Mouse (Mus musculus) myocyte (in vitro differentiated cells): Measurements from ENCODE around the gene Adam33. TPM values are rescaled to one million over a fixed set of nuclear protein-coding genes. Genes with fewer than 3 reads are reported as not detected.

Source experiments
- H3K27me3 ChIP-seq: one replicate; pipeline ENCODE4 v1.6.1; 2011; ENCODE audit not compliant: control insufficient read depth, insufficient read depth, insufficient read length
- H3K36me3 ChIP-seq: one replicate; pipeline ENCODE4 v1.6.1; 2011; ENCODE audit not compliant: control insufficient read depth, insufficient read depth
- H3K4me2 ChIP-seq: one replicate; pipeline ENCODE4 v1.6.1; 2011; ENCODE audit warnings: low read depth, control low read depth
- H3K4me3 ChIP-seq: one replicate; pipeline ENCODE4 v1.5.1; 2011; ENCODE audit warnings: mild to moderate bottlenecking, control low read depth, moderate library complexity
- H3K79me2 ChIP-seq: one replicate; pipeline ENCODE4 v1.6.1; 2011; ENCODE audit not compliant: control insufficient read depth, insufficient read depth
- H3ac ChIP-seq: one replicate; pipeline ENCODE4 v1.6.1; 2011; ENCODE audit not compliant: control insufficient read depth, insufficient read length
- CEBPB ChIP-seq: IDR thresholded peaks from 2 replicates; pipeline ENCODE4 v1.6.1; 2011; ENCODE audit warnings: mild to moderate bottlenecking, moderate library complexity; ENCODE audit not compliant: poor library complexity, insufficient read depth, severe bottlenecking
- E2F4 ChIP-seq: IDR thresholded peaks from one replicate; pipeline ENCODE4 v1.6.1; 2011; ENCODE audit warnings: mild to moderate bottlenecking, control low read depth, moderate library complexity; ENCODE audit not compliant: insufficient read depth
- MAX ChIP-seq: IDR thresholded peaks from one replicate; pipeline ENCODE4 v1.6.1; 2011; ENCODE audit warnings: low read depth, mild to moderate bottlenecking, control low read depth
- MYOD1 ChIP-seq, 3 experiments: IDR thresholded peaks; one replicate each; pipeline ENCODE4 v1.6.1; 2011; ENCODE audit warnings: control low read depth in 2 of 3, low read depth in 2 of 3, mild to moderate bottlenecking in 2 of 3, moderate library complexity in 1 of 3; ENCODE audit not compliant: insufficient read length in 2 of 3, control insufficient read depth in 1 of 3
- MYOG ChIP-seq, 3 experiments: IDR thresholded peaks; one replicate each; pipeline ENCODE4 v1.6.1; 2011; ENCODE audit warnings: control low read depth in 2 of 3, low read depth in 2 of 3, mild to moderate bottlenecking in 2 of 3; ENCODE audit not compliant: insufficient read length in 2 of 3, control insufficient read depth in 1 of 3, insufficient read depth in 1 of 3
- POLR2A ChIP-seq: IDR thresholded peaks from one replicate; pipeline ENCODE4 v1.6.1; 2011; ENCODE audit warnings: low read depth, mild to moderate bottlenecking, control low read depth, moderate library complexity; ENCODE audit not compliant: insufficient read length
- POLR2AphosphoS2 ChIP-seq: IDR thresholded peaks from one replicate; pipeline ENCODE4 v1.6.1; 2011; ENCODE audit warnings: low read depth, control low read depth; ENCODE audit not compliant: insufficient read length
- REST ChIP-seq: IDR thresholded peaks from one replicate; pipeline ENCODE4 v1.6.1; 2011; ENCODE audit warnings: mild to moderate bottlenecking, control low read depth, moderate library complexity; ENCODE audit not compliant: insufficient read depth, insufficient read length
- SRF ChIP-seq: IDR thresholded peaks from one replicate; pipeline ENCODE4 v1.6.1; 2011; ENCODE audit warnings: low read depth; ENCODE audit not compliant: control insufficient read depth, insufficient read length
- TCF12 ChIP-seq: IDR thresholded peaks from one replicate; pipeline ENCODE4 v1.6.1; 2011; ENCODE audit warnings: mild to moderate bottlenecking, control low read depth; ENCODE audit not compliant: poor library complexity, insufficient read depth, severe bottlenecking
- TCF3 ChIP-seq: IDR thresholded peaks from one replicate; pipeline ENCODE4 v1.6.1; 2011; ENCODE audit warnings: low read depth, control low read depth; ENCODE audit not compliant: insufficient read length
- USF1 ChIP-seq: IDR thresholded peaks from one replicate; pipeline ENCODE4 v1.6.1; 2011; ENCODE audit warnings: low read depth, mild to moderate bottlenecking, control low read depth, moderate library complexity
- polyA plus RNA-seq: library from polyadenylated mRNA; unstranded; fragments of >200 nt; fragmentation: generic; extraction: Trizol; gene quantifications from one replicate; pipeline ENCODE4 v1.2.1, GENCODE M21; 2012; ENCODE audit warnings: missing spikeins

Adam33 gene
- polyA plus RNA-seq, 1 experiment = 0.02 TPM

DNA sequence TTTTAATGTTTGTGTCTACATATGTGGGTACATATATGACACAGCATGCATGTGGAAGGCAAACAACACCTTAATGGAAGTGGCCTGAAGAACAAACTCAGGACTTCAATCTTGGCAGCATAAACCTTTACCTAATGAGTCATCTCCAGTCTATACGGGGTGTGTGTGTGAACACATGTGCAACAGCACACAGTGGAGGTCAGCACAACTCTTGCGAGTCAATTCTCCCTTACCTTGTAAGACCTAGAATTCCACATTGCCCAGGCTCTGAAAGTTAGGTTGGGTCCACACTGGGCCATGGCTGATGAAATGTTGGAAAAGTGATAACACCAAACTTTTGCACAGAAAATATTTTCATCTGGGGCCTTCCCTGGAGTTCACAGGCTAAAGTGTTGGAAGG lies 33.1 kb downstream of the Adam33 start:
- Histone ChIP-seq H3K4me3 (no peak overlapping the region), H3K79me2 (no peaks in the 10 kb centered on the region), H3ac (no peak overlapping the region), H3K36me3 (no peaks in the 10 kb centered on the region), H3K4me2 (no peak overlapping the region), H3K27me3 (no peaks in the 10 kb centered on the region)
- TF ChIP-seq MYOG (IDR thresholded peaks at IDR 0.05; ENCODE audit: control insufficient read depth in 1 of 3, insufficient read depth in 1 of 3, insufficient read length in 2 of 3, low read depth in 2 of 3) = no peak
- no peak for TF ChIP-seq CEBPB
- TF ChIP-seq POLR2AphosphoS2 = no peak
- no peak for TF ChIP-seq USF1
- no peak for TF ChIP-seq REST
- TF ChIP-seq SRF = no peak

DNA sequence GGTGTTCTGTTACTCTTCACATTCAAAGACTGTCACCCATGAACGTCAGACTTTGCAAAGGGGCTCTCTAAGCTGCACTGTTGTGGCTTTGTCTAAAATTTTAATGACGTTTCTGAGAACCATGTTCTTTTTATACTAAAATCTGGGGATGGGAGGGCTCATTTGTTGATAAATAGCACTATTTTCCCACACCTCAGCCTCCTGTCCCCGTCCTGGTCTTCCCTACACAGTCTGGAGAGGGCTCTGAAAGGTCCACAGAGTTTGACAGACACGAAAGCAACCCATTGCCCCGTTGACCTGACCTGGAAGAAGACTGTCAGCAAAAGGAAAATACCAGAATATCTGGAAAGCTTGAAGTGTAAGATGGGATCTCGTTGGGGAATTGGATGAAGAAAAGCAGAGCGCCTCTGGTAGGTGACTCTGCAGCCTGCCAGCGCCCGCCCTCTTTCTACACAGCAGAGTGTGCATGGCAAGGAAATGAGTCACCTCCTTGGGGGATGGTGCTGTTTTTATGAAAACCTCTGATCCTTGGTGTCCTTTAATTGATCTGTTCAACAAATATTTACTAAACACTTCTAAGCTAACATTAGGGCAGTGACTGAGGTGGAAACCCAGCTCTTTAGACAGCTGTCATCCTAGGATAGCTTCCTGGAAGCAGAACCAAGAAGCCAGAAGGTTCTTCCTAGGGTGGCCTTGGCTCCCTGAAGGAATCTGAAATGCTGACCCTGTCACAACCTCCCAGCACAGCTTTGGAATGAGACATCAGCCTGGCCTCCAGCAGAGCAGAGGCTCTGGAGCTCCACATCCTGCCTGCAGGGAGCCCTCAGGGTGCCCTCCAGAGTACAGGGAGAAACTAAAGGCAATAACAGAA lies 34.3 kb downstream of the Adam33 start:
- Histone ChIP-seq H3K4me3 (no peak overlapping the region), H3K36me3 (no peaks in the 10 kb centered on the region), H3K27me3 (no peaks in the 10 kb centered on the region), H3K79me2 (no peaks in the 10 kb centered on the region), H3ac (no peak overlapping the region), H3K4me2 (peak overlapping the region; percentile 71)
- no peak for TF ChIP-seq SRF

DNA sequence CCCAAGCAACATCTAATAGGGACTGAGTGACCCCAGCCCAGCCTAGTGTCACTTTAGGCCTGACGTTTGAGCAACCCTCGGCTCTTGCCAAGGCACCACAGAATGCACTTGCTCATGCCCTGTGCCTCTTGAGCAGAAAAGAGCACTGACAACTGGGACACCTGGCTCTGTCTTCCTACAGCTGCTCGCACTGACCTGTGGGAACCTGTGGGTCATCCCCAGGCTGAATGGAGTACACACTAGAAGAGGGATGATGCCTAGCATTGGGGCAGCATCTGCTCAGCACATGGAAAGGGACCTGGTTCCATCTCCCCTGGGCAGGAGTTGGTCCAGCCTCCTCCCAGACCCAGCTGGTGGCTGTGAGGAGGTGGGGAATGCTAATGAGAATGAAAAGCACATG lies 36.7 kb downstream of the Adam33 start:
- no peak overlapping the region for H3K4me3 ChIP-seq
- H3K36me3 ChIP-seq = peaks cover 7% of the 10 kb centered on the region
- no peak overlapping the region for H3K4me2 ChIP-seq
- H3ac ChIP-seq = no peak overlapping the region
- H3K79me2 ChIP-seq = no peaks in the 10 kb centered on the region
- TF ChIP-seq TCF3 (no peak), MAX (no peak), TCF12 (no peak), E2F4 (no peak), POLR2AphosphoS2 (no peak), CEBPB (no peak), USF1 (no peak), SRF (no peak), MYOD1 (IDR thresholded peaks at IDR 0.05; ENCODE audit: control insufficient read depth in 1 of 3, insufficient read length in 2 of 3, low read depth in 2 of 3) (no peak), POLR2A (no peak), REST (no peak), MYOG (IDR thresholded peaks at IDR 0.05; ENCODE audit: control insufficient read depth in 1 of 3, insufficient read depth in 1 of 3, insufficient read length in 2 of 3, low read depth in 2 of 3) (no peak)
- no peaks in the 10 kb centered on the region for H3K27me3 ChIP-seq

DNA sequence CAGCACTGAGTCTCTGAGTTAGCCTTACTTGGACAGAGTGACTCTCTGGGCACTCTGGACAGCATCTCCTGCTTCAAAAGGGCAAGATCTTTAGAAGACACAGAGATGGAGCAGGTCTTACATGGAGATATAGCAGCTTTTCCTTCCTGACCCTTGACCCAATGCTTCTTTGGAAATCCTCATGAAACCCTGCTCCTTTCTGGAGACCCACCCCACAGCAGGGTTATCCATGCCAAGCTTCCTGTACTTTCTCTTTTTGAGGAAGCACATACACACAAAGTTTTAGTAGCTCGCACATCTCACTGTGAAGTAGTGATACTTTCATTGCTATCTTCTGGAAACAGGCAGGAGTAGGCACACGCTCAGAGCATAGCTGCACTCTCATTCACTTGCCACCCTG lies 38.4 kb downstream of the Adam33 start:
- H3K36me3 ChIP-seq = peaks cover 16% of the 10 kb centered on the region

DNA sequence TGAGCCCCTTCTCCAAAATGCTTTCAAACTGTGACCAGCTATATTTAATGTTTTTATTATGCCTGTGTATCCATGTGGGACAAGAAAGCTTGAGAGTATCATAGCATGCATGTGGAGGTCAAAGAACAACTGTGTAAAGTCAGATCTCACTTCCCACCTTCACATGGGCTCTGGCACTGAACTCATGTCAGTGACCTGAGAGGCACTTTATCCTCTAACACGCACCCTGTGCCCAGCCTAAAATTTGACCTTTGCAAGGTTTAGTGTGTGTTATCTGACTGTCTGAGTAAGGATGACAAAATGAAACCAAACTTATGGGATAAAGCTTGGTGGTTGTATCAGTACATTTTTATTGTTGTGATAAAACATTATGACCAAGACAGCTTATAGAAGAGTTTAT lies 53.0 kb downstream of the Adam33 start:
- H3K4me2 ChIP-seq = no peak overlapping the region
- no peaks in the 10 kb centered on the region for H3K27me3 ChIP-seq
- TF ChIP-seq TCF12 (no peak), TCF3 (no peak), REST (no peak), POLR2A (no peak), MAX (no peak), SRF (no peak), MYOG (IDR thresholded peaks at IDR 0.05; ENCODE audit: control insufficient read depth in 1 of 3, insufficient read depth in 1 of 3, insufficient read length in 2 of 3, low read depth in 2 of 3) (no peak), USF1 (no peak), E2F4 (no peak)
- H3K4me3 ChIP-seq = no peak overlapping the region
- peaks cover 19% of the 10 kb centered on the region for H3K36me3 ChIP-seq
- no peak overlapping the region for H3ac ChIP-seq
- H3K79me2 ChIP-seq = no peaks in the 10 kb centered on the region

More for the DNA sequence above, 38.4 kb downstream of the Adam33 start:
- no peak overlapping the region for H3K4me3 ChIP-seq
- no peak overlapping the region for H3ac ChIP-seq
- no peaks in the 10 kb centered on the region for H3K27me3 ChIP-seq
- no peak for TF ChIP-seq POLR2AphosphoS2
- no peak for TF ChIP-seq E2F4
- TF ChIP-seq MYOD1 (IDR thresholded peaks at IDR 0.05; ENCODE audit: control insufficient read depth in 1 of 3, insufficient read length in 2 of 3, low read depth in 2 of 3) = no peak
- no peak for TF ChIP-seq MYOG (IDR thresholded peaks at IDR 0.05; ENCODE audit: control insufficient read depth in 1 of 3, insufficient read depth in 1 of 3, insufficient read length in 2 of 3, low read depth in 2 of 3)
- TF ChIP-seq REST = no peak
- TF ChIP-seq SRF = no peak
- TF ChIP-seq TCF3 = no peak
- no peak for TF ChIP-seq TCF12
- TF ChIP-seq MAX = no peak
- TF ChIP-seq POLR2A = no peak
- no peak overlapping the region for H3K4me2 ChIP-seq
- no peaks in the 10 kb centered on the region for H3K79me2 ChIP-seq
